Mouse (Mus musculus): Measurements from ENCODE around the gene Sirpa.

DNA sequence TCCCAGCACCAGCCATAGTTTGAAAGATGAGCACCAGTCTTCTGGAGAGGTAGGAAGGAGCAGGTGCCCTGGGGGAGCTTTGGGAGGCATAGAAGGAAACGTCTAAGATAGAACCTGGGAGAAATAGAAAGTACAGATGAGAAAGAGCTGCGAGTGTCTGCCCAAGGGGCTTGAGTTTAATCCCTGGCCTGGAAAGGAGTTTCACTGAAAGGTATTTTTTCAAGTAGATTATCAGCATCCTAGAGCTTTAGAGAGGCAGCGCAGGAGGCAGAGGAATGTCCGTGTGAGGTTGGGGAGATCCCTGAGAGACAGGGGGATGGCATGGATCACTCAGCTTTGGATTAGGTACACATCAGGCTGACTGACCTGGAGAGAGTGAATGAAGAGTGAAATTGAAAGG, 79.3 kb downstream of the Sirpa start:
- no peak for TF ChIP-seq CTCF (IDR thresholded peaks at IDR 0.05)
- TF ChIP-seq POLR2A (IDR thresholded peaks at IDR 0.05; ENCODE audit: insufficient read depth, low read depth, low read length), result no peak
- TF ChIP-seq EP300 (IDR thresholded peaks at IDR 0.05; ENCODE audit: insufficient read depth, low read depth, low read length), result no peak

Measured in heart, adult 2 months (tissue).